Mouse (Mus musculus) lung, embryonic 16.5 days (tissue): ENCODE measurements around the gene Prkacb. TPM values are rescaled to one million over a fixed set of nuclear protein-coding genes. Genes with fewer than 3 reads are reported as not detected.

Experiments used
- ATAC-seq: fragments of 200-750 bp; cut with Nextera tagmentation; 2 replicates; pipeline ENCODE4 v1.8.0; 2017; ENCODE audit warnings: low read depth, mild to moderate bottlenecking, moderate library complexity
- H3K27ac ChIP-seq: fragments of 300-500 bp; sonication (generic); 2 replicates; pipeline ENCODE4 v1.5.1; 2014; ENCODE audit warnings: mild to moderate bottlenecking, control low read depth, low read length
- H3K27me3 ChIP-seq: fragments of 300-500 bp; sonication (generic); 2 replicates; pipeline ENCODE4 v1.6.1; 2014; ENCODE audit warnings: low read depth, low read length, mixed read lengths; ENCODE audit not compliant: control insufficient read depth, insufficient read depth
- H3K36me3 ChIP-seq: fragments of 300-500 bp; sonication (generic); 2 replicates; pipeline ENCODE4 v1.6.1; 2014; ENCODE audit warnings: low read length; ENCODE audit not compliant: control insufficient read depth, insufficient read depth
- H3K4me1 ChIP-seq: fragments of 300-500 bp; sonication (generic); replicated peaks from 2 replicates; pipeline ENCODE4 v1.6.1; 2014; ENCODE audit warnings: low read length, mixed read lengths; ENCODE audit not compliant: control insufficient read depth, insufficient read depth
- H3K4me2 ChIP-seq: fragments of 300-500 bp; sonication (generic); 2 replicates; pipeline ENCODE4 v1.6.1; 2014; ENCODE audit warnings: low read depth, low read length, control low read depth
- H3K4me3 ChIP-seq: fragments of 300-500 bp; sonication (generic); 2 replicates; pipeline ENCODE4 v1.5.1; 2014; ENCODE audit warnings: mild to moderate bottlenecking, low read length, control low read depth
- H3K9ac ChIP-seq: fragments of 300-500 bp; sonication (generic); 2 replicates; pipeline ENCODE4 v1.6.1; 2014; ENCODE audit warnings: low read length, control low read depth
- H3K9me3 ChIP-seq: fragments of 300-500 bp; sonication (generic); 2 replicates; pipeline ENCODE4 v1.6.1; 2016; ENCODE audit warnings: low read length; ENCODE audit not compliant: control insufficient read depth
- WGBS: fragments of 180-500 bp; shearing (Covaris S2); extraction: QIAGEN DNeasy Blood & Tissue Kit; methylation state at CpG from one replicate; pipeline ENCODE4 v1.1.7; 2014; 5-methylcytosine and 5-hydroxymethylcytosine counted together
- polyA plus RNA-seq: library from polyadenylated mRNA; unstranded; fragments of >200 nt; fragmentation: Nextera tagmentation; extraction: Ambion mirVana; gene quantifications from 2 replicates; pipeline ENCODE4 v1.2.1, GENCODE M21; 2015

The Prkacb gene
- polyA plus RNA-seq, 1 experiment from 2014 or later = 61.9 TPM

- Histone ChIP-seq H3K27ac (no peak overlapping the region), H3K36me3 (no peaks in the 10 kb centered on the region), H3K4me1 (no peaks in the 10 kb centered on the region), H3K9me3 (no peaks in the 10 kb centered on the region), H3K27me3 (no peaks in the 10 kb centered on the region), H3K4me2 (no peak overlapping the region), H3K4me3 (no peak overlapping the region), H3K9ac (no peak overlapping the region)
- 59% methylated on average over 7 of the region's 7 CpGs for WGBS
- no peak for ATAC-seq
Measured at GRCm38 (mm10) chr3:146712305-146712704, 100.5 kb downstream of the Prkacb start.

DNA sequence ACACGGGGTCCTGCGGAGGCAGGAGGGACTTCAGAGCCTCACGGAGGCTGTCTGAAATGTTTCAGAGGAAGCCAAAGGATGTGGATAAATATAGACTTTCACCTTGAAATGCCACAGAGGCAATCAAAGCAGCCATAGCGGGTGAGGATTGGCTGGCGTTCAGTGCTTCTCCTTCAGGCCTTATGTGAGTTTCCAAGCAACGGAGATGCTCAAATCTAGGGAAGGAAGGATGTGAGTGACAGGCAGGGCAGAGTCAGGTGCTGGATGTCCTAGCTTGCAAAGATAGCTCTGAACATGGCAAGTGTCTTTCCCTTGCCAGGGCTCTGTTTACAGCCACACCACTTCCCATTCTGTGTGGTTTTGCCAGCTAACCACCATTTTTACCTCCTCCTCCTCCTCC, 101.2 kb downstream of the Prkacb start:
- WGBS = 58% methylated on average over 6 of the region's 6 CpGs

GRCm38 (mm10) chr3:146711084-146711483, 101.7 kb downstream of the Prkacb start:
- no peak overlapping the region for H3K27ac ChIP-seq
- H3K27me3 ChIP-seq = no peaks in the 10 kb centered on the region
- no peak overlapping the region for H3K4me3 ChIP-seq
- no peak for ATAC-seq
- no peak overlapping the region for H3K4me2 ChIP-seq
- H3K9ac ChIP-seq = no peak overlapping the region
- H3K4me1 ChIP-seq = no peaks in the 10 kb centered on the region
- WGBS = 72% methylated on average over 7 of the region's 7 CpGs
- H3K36me3 ChIP-seq = no peaks in the 10 kb centered on the region
- no peaks in the 10 kb centered on the region for H3K9me3 ChIP-seq

More for the DNA sequence above, 101.2 kb downstream of the Prkacb start:
- Histone ChIP-seq H3K36me3 (no peaks in the 10 kb centered on the region), H3K4me1 (no peaks in the 10 kb centered on the region), H3K4me2 (no peak overlapping the region), H3K9ac (no peak overlapping the region), H3K27ac (no peak overlapping the region), H3K9me3 (no peaks in the 10 kb centered on the region), H3K4me3 (no peak overlapping the region), H3K27me3 (no peaks in the 10 kb centered on the region)
- ATAC-seq = no peak

DNA sequence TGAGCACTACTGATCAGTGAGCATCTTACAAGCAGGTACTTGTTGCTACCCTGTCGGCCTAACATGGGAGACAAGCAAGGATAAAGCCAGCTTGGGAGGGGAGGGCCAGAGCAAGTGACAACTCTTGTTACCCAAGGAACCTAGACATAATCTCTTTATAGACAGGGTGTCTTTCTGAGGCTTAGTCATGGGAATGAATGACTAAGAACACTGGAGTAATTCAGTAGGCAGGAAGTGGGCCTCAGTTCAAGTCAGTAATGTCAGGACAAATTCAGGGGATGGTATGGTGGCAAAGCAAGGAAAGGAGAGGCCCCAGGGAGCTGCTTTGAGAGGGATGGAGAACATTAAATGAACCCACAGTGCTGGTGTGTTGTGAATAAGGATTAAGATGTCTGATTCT, 103.7 kb downstream of the Prkacb start:
- no peak for ATAC-seq
- H3K27ac ChIP-seq = no peak overlapping the region
- H3K9me3 ChIP-seq = no peaks in the 10 kb centered on the region
- no peaks in the 10 kb centered on the region for H3K4me1 ChIP-seq
- H3K4me3 ChIP-seq = no peak overlapping the region
- no peaks in the 10 kb centered on the region for H3K36me3 ChIP-seq
- H3K9ac ChIP-seq = no peak overlapping the region
- H3K4me2 ChIP-seq = no peak overlapping the region
- H3K27me3 ChIP-seq = no peaks in the 10 kb centered on the region
- 76% methylated on average over 1 of the region's 1 CpGs for WGBS

DNA sequence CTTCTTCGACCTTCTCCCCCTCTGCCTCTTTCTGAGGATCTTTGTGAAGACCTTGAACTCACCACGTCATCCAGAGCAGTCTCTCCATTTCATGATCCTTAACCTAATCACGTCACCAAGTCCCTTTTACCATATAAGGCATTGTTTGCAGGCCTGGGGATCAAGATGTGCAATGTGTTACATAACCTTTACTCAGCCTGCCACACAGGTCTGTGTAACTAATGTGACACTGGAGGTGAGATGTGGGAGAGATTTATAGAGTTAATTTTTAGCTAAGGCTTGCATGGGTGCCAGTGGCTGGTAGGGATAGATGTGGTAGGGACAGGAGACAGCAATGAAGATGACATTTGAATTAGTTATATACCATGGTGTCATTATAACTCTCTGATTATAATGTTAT, 104.4 kb downstream of the Prkacb start:
- Histone ChIP-seq H3K27me3 (no peaks in the 10 kb centered on the region), H3K4me3 (no peak overlapping the region), H3K4me2 (no peak overlapping the region), H3K9me3 (no peaks in the 10 kb centered on the region), H3K9ac (no peak overlapping the region), H3K36me3 (no peaks in the 10 kb centered on the region), H3K27ac (no peak overlapping the region), H3K4me1 (no peaks in the 10 kb centered on the region)
- WGBS = 50% methylated on average over 3 of the region's 3 CpGs
- ATAC-seq = no peak

GRCm38 (mm10) chr3:146704099-146704498, 108.7 kb downstream of the Prkacb start:
- H3K4me3 ChIP-seq = no peak overlapping the region
- H3K27me3 ChIP-seq = no peaks in the 10 kb centered on the region
- WGBS = 80% methylated on average over 4 of the region's 4 CpGs
- ATAC-seq = no peak
- no peak overlapping the region for H3K4me2 ChIP-seq
- no peaks in the 10 kb centered on the region for H3K9me3 ChIP-seq
- no peak overlapping the region for H3K9ac ChIP-seq
- no peaks in the 10 kb centered on the region for H3K4me1 ChIP-seq
- H3K36me3 ChIP-seq = no peaks in the 10 kb centered on the region
- no peak overlapping the region for H3K27ac ChIP-seq

- H3K27me3 ChIP-seq = no peaks in the 10 kb centered on the region
- no peak overlapping the region for H3K27ac ChIP-seq
- ATAC-seq = no peak
- no peak overlapping the region for H3K4me2 ChIP-seq
- no peaks in the 10 kb centered on the region for H3K4me1 ChIP-seq
- H3K9me3 ChIP-seq = no peaks in the 10 kb centered on the region
- no peak overlapping the region for H3K9ac ChIP-seq
- 68% methylated on average over 11 of the region's 11 CpGs for WGBS
- no peak overlapping the region for H3K4me3 ChIP-seq
- no peaks in the 10 kb centered on the region for H3K36me3 ChIP-seq
Measured at GRCm38 (mm10) chr3:146700051-146700450, 112.7 kb downstream of the Prkacb start.

DNA sequence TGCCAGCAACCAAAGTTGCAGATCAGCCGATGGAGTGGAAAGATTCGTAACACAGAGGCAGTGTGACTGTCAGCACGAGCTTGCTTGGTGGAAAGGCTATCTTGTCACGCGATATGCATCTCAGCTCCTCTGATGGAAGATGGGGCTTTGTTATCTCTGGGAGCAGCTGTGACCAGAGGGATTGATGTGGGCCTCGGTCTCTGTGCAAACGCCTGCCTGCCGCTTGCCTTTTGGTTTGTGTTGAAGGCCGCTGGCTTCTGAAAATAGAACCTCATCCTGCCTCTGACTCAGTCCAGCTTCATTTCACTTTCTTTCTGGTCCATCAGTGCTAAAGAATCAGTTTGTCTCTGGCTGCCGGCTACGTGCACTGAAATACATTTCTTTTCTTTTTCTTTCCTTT, 113.8 kb downstream of the Prkacb start:
- Histone ChIP-seq H3K27me3 (no peaks in the 10 kb centered on the region), H3K4me1 (no peaks in the 10 kb centered on the region), H3K4me3 (no peak overlapping the region), H3K27ac (no peak overlapping the region), H3K9ac (no peak overlapping the region), H3K9me3 (no peaks in the 10 kb centered on the region), H3K36me3 (no peaks in the 10 kb centered on the region), H3K4me2 (no peak overlapping the region)
- no peak for ATAC-seq
- WGBS = 37% methylated on average over 11 of the region's 11 CpGs

- no peak for ATAC-seq
- no peak overlapping the region for H3K27ac ChIP-seq
- no peaks in the 10 kb centered on the region for H3K4me1 ChIP-seq
- no peak overlapping the region for H3K4me3 ChIP-seq
- H3K9me3 ChIP-seq = no peaks in the 10 kb centered on the region
- WGBS = 73% methylated on average over 5 of the region's 5 CpGs
- H3K27me3 ChIP-seq = no peaks in the 10 kb centered on the region
- H3K4me2 ChIP-seq = no peak overlapping the region
- H3K36me3 ChIP-seq = no peaks in the 10 kb centered on the region
- H3K9ac ChIP-seq = no peak overlapping the region
Measured at GRCm38 (mm10) chr3:146692547-146692946, 120.2 kb downstream of the Prkacb start.

GRCm38 (mm10) chr3:146687121-146687725, 125.6 kb downstream of the Prkacb start:
- Histone ChIP-seq H3K9me3 (no peaks in the 10 kb centered on the region), H3K27ac (no peak overlapping the region), H3K36me3 (no peaks in the 10 kb centered on the region), H3K9ac (no peak overlapping the region), H3K27me3 (no peaks in the 10 kb centered on the region), H3K4me1 (peaks cover 5% of the 10 kb centered on the region; the same call in 1 of the 2 replicates), H3K4me2 (no peak overlapping the region), H3K4me3 (no peak overlapping the region)
- WGBS = 76% methylated on average over 4 of the region's 4 CpGs
- no peak for ATAC-seq
